Mouse (Mus musculus): ENCODE measurements around the gene Smoc2. TPM values are rescaled to one million over a fixed set of nuclear protein-coding genes. Genes with fewer than 3 reads are reported as not detected.

The Smoc2 gene
- polyA plus RNA-seq, 1 experiment = 1.1 TPM

- Histone ChIP-seq H3K4me3 (replicated peaks; ENCODE audit: insufficient read depth, low read depth, low read length) (no peak overlapping the region), H3K27me3 (ENCODE audit: control insufficient read depth, insufficient read depth, low read length) (no peaks in the 10 kb centered on the region), H3K27ac (ENCODE audit: insufficient read depth, low read length) (no peak overlapping the region), H3K4me1 (ENCODE audit: control insufficient read depth, insufficient read depth, low read length) (peaks cover 12% of the 10 kb centered on the region)
- TF ChIP-seq CTCF (IDR thresholded peaks at IDR 0.05; ENCODE audit: borderline replicate concordance, insufficient read depth, low read depth, low read length) (no peak), POLR2A (IDR thresholded peaks at IDR 0.05; ENCODE audit: borderline replicate concordance, insufficient read depth, low read length) (no peak)
- WGBS = 95% methylated on average over 7 of the region's 7 CpGs
- DNase-seq = no peak
Measured at GRCm38 (mm10) chr17:14330498-14330897, 51.2 kb downstream of the Smoc2 start.

- DNase-seq = no peak
- Histone ChIP-seq H3K27ac (ENCODE audit: insufficient read depth, low read length) (no peak overlapping the region), H3K4me3 (replicated peaks; ENCODE audit: insufficient read depth, low read depth, low read length) (no peak overlapping the region), H3K4me1 (ENCODE audit: control insufficient read depth, insufficient read depth, low read length) (peaks cover 8% of the 10 kb centered on the region), H3K27me3 (ENCODE audit: control insufficient read depth, insufficient read depth, low read length) (no peaks in the 10 kb centered on the region)
- TF ChIP-seq POLR2A (IDR thresholded peaks at IDR 0.05; ENCODE audit: borderline replicate concordance, insufficient read depth, low read length) (no peak), CTCF (IDR thresholded peaks at IDR 0.05; ENCODE audit: borderline replicate concordance, insufficient read depth, low read depth, low read length) (no peak)
- WGBS = 51% methylated on average over 5 of the region's 5 CpGs
Measured at GRCm38 (mm10) chr17:14339932-14340557, 60.7 kb downstream of the Smoc2 start.

GRCm38 (mm10) chr17:14340736-14341135, 61.4 kb downstream of the Smoc2 start:
- no peaks in the 10 kb centered on the region for H3K27me3 ChIP-seq (ENCODE audit: control insufficient read depth, insufficient read depth, low read length)
- peaks cover 8% of the 10 kb centered on the region for H3K4me1 ChIP-seq (ENCODE audit: control insufficient read depth, insufficient read depth, low read length)
- H3K27ac ChIP-seq (ENCODE audit: insufficient read depth, low read length) = no peak overlapping the region
- TF ChIP-seq CTCF (IDR thresholded peaks at IDR 0.05; ENCODE audit: borderline replicate concordance, insufficient read depth, low read depth, low read length) (no peak), POLR2A (IDR thresholded peaks at IDR 0.05; ENCODE audit: borderline replicate concordance, insufficient read depth, low read length) (no peak)
- WGBS = 8% methylated on average over 2 of the region's 2 CpGs
- H3K4me3 ChIP-seq (replicated peaks; ENCODE audit: insufficient read depth, low read depth, low read length) = no peak overlapping the region
- DNase-seq = peak in 1 of 2 experiments; percentile 16

- TF ChIP-seq POLR2A (IDR thresholded peaks at IDR 0.05; ENCODE audit: borderline replicate concordance, insufficient read depth, low read length) = no peak
- no peak for DNase-seq
- H3K4me3 ChIP-seq (replicated peaks; ENCODE audit: insufficient read depth, low read depth, low read length) = no peak overlapping the region
- H3K4me1 ChIP-seq (ENCODE audit: control insufficient read depth, insufficient read depth, low read length) = peaks cover 8% of the 10 kb centered on the region
- no peaks in the 10 kb centered on the region for H3K27me3 ChIP-seq (ENCODE audit: control insufficient read depth, insufficient read depth, low read length)
- WGBS = 66% methylated on average over 8 of the region's 8 CpGs
- no peak overlapping the region for H3K27ac ChIP-seq (ENCODE audit: insufficient read depth, low read length)
Measured at GRCm38 (mm10) chr17:14342511-14342910, 63.2 kb downstream of the Smoc2 start.

GRCm38 (mm10) chr17:14343442-14343841, 64.1 kb downstream of the Smoc2 start:
- no peak overlapping the region for H3K27ac ChIP-seq (ENCODE audit: insufficient read depth, low read length)
- H3K27me3 ChIP-seq (ENCODE audit: control insufficient read depth, insufficient read depth, low read length) = no peaks in the 10 kb centered on the region
- H3K4me3 ChIP-seq (replicated peaks; ENCODE audit: insufficient read depth, low read depth, low read length) = no peak overlapping the region
- no peak for DNase-seq
- 91% methylated on average over 12 of the region's 12 CpGs for WGBS
- TF ChIP-seq POLR2A (IDR thresholded peaks at IDR 0.05; ENCODE audit: borderline replicate concordance, insufficient read depth, low read length) (no peak), CTCF (IDR thresholded peaks at IDR 0.05; ENCODE audit: borderline replicate concordance, insufficient read depth, low read depth, low read length) (no peak)
- peaks cover 8% of the 10 kb centered on the region for H3K4me1 ChIP-seq (ENCODE audit: control insufficient read depth, insufficient read depth, low read length)

GRCm38 (mm10) chr17:14345556-14345955, 66.2 kb downstream of the Smoc2 start:
- no peak overlapping the region for H3K27ac ChIP-seq (ENCODE audit: insufficient read depth, low read length)
- peaks cover 6% of the 10 kb centered on the region for H3K4me1 ChIP-seq (ENCODE audit: control insufficient read depth, insufficient read depth, low read length)
- DNase-seq = no peak
- no peak overlapping the region for H3K4me3 ChIP-seq (replicated peaks; ENCODE audit: insufficient read depth, low read depth, low read length)
- TF ChIP-seq POLR2A (IDR thresholded peaks at IDR 0.05; ENCODE audit: borderline replicate concordance, insufficient read depth, low read length) (no peak), CTCF (IDR thresholded peaks at IDR 0.05; ENCODE audit: borderline replicate concordance, insufficient read depth, low read depth, low read length) (no peak)
- 86% methylated on average over 4 of the region's 4 CpGs for WGBS
- no peaks in the 10 kb centered on the region for H3K27me3 ChIP-seq (ENCODE audit: control insufficient read depth, insufficient read depth, low read length)

- no peak for DNase-seq
- WGBS = 86% methylated on average over 3 of the region's 3 CpGs
- no peak for TF ChIP-seq POLR2A (IDR thresholded peaks at IDR 0.05; ENCODE audit: borderline replicate concordance, insufficient read depth, low read length)
- no peak for TF ChIP-seq CTCF (IDR thresholded peaks at IDR 0.05; ENCODE audit: borderline replicate concordance, insufficient read depth, low read depth, low read length)
- H3K4me1 ChIP-seq (ENCODE audit: control insufficient read depth, insufficient read depth, low read length) = no peaks in the 10 kb centered on the region
- H3K27ac ChIP-seq (ENCODE audit: insufficient read depth, low read length) = no peak overlapping the region
- no peak overlapping the region for H3K4me3 ChIP-seq (replicated peaks; ENCODE audit: insufficient read depth, low read depth, low read length)
- H3K27me3 ChIP-seq (ENCODE audit: control insufficient read depth, insufficient read depth, low read length) = no peaks in the 10 kb centered on the region
Measured at GRCm38 (mm10) chr17:14346891-14347290, 67.6 kb downstream of the Smoc2 start.

GRCm38 (mm10) chr17:14349086-14349814, 69.9 kb downstream of the Smoc2 start:
- no peak for TF ChIP-seq CTCF (IDR thresholded peaks at IDR 0.05; ENCODE audit: borderline replicate concordance, insufficient read depth, low read depth, low read length)
- no peak for TF ChIP-seq POLR2A (IDR thresholded peaks at IDR 0.05; ENCODE audit: borderline replicate concordance, insufficient read depth, low read length)
- H3K4me1 ChIP-seq (ENCODE audit: control insufficient read depth, insufficient read depth, low read length) = no peaks in the 10 kb centered on the region
- no peaks in the 10 kb centered on the region for H3K27me3 ChIP-seq (ENCODE audit: control insufficient read depth, insufficient read depth, low read length)
- no peak overlapping the region for H3K4me3 ChIP-seq (replicated peaks; ENCODE audit: insufficient read depth, low read depth, low read length)
- no peak for DNase-seq
- 91% methylated on average over 6 of the region's 6 CpGs for WGBS
- H3K27ac ChIP-seq (ENCODE audit: insufficient read depth, low read length) = no peak overlapping the region
